Mouse (Mus musculus) kidney, adult 2 months (tissue): ENCODE measurements around the gene Lrfn3. TPM values are rescaled to one million over a fixed set of nuclear protein-coding genes. Genes with fewer than 3 reads are reported as not detected.

Source experiments
- DNase-seq: peaks from one replicate; pipeline ENCODE4 v3.0.0; 2021
- H3K27ac ChIP-seq: fragments of 200-500 bp; 2 replicates; pipeline ENCODE4 v1.5.1; 2012; ENCODE audit warnings: low read depth, low read length, control low read depth, inconsistent platforms; ENCODE audit not compliant: insufficient read depth
- H3K27me3 ChIP-seq: fragments of 200-500 bp; replicated peaks from 2 replicates; pipeline ENCODE4 v1.6.1; 2012; ENCODE audit warnings: mild to moderate bottlenecking, moderate library complexity, low read length, inconsistent platforms; ENCODE audit not compliant: control insufficient read depth, insufficient read depth
- H3K36me3 ChIP-seq: fragments of 200-500 bp; 2 replicates; pipeline ENCODE4 v1.6.1; 2012; ENCODE audit warnings: mild to moderate bottlenecking, moderate library complexity, low read length, inconsistent platforms; ENCODE audit not compliant: control insufficient read depth, insufficient read depth
- H3K4me1 ChIP-seq: fragments of 200-500 bp; 2 replicates; pipeline ENCODE4 v1.6.1; 2011; ENCODE audit warnings: low read length; ENCODE audit not compliant: control insufficient read depth, insufficient read depth
- H3K4me3 ChIP-seq: fragments of 200-500 bp; 2 replicates; pipeline ENCODE4 v1.5.1; 2011; ENCODE audit warnings: mild to moderate bottlenecking, low read depth, low read length, control low read depth; ENCODE audit not compliant: insufficient read depth
- CTCF ChIP-seq: fragments of 200-500 bp; conservative IDR thresholded peaks from 2 replicates; pipeline ENCODE4 v1.5.1; 2011; ENCODE audit warnings: low read depth, mild to moderate bottlenecking, control low read depth, low read length, moderate library complexity, mixed read lengths; ENCODE audit not compliant: insufficient read depth, insufficient read length
- POLR2A ChIP-seq: fragments of 200-500 bp; IDR thresholded peaks from one replicate; pipeline ENCODE4 v1.6.1; 2011; ENCODE audit warnings: low read depth, low read length, control low read depth
- WGBS: fragments of 180-500 bp; shearing (Covaris S2); methylation state at CpG from one replicate; pipeline ENCODE4 v1.1.7; 2018; 5-methylcytosine and 5-hydroxymethylcytosine counted together
- polyA plus RNA-seq: library from polyadenylated mRNA; depleted of rRNA; stranded (reverse); fragments of >200 nt; gene quantifications from 2 replicates; pipeline ENCODE4 v1.2.3, GENCODE M21; 2012

Gene Lrfn3
- polyA plus RNA-seq, 1 experiment: 9.6 TPM

- Histone ChIP-seq H3K4me1 (0 out of 2 replicates have a peak, but pooled peaks cover 2% of the 10 kb centered on the region), H3K27ac (no peak overlapping the region), H3K27me3 (no peaks in the 10 kb centered on the region), H3K4me3 (no peak overlapping the region), H3K36me3 (no peaks in the 10 kb centered on the region)
- peak; percentile 85 for DNase-seq
- WGBS: 11% methylated on average over 13 of the region's 13 CpGs
- no peak for TF ChIP-seq POLR2A
- TF ChIP-seq CTCF: peak; percentile 87
Observed at GRCm38 (mm10) chr7:30331887-30332286, 30.7 kb downstream of the Lrfn3 start.

GRCm38 (mm10) chr7:30328379-30328778 is 34.2 kb downstream of the Lrfn3 start:
- 56% methylated on average over 10 of the region's 10 CpGs for WGBS

GRCm38 (mm10) chr7:30327140-30327539 is 35.4 kb downstream of the Lrfn3 start:
- H3K27me3 ChIP-seq: no peaks in the 10 kb centered on the region
- peaks cover 8% of the 10 kb centered on the region; the same call in 1 of the 2 replicates for H3K4me1 ChIP-seq
- no peaks in the 10 kb centered on the region for H3K36me3 ChIP-seq
- peak; percentile 75 for DNase-seq
- H3K4me3 ChIP-seq: no peak overlapping the region
- 28% methylated on average over 15 of the region's 15 CpGs for WGBS
- no peak for TF ChIP-seq POLR2A
- no peak for TF ChIP-seq CTCF
- H3K27ac ChIP-seq: no peak overlapping the region

More at GRCm38 (mm10) chr7:30328379-30328778, 34.2 kb downstream of the Lrfn3 start:
- Histone ChIP-seq H3K27ac (no peak overlapping the region), H3K4me3 (no peak overlapping the region), H3K27me3 (no peaks in the 10 kb centered on the region), H3K36me3 (no peaks in the 10 kb centered on the region), H3K4me1 (0 out of 2 replicates have a peak, but pooled peaks cover 2% of the 10 kb centered on the region)
- TF ChIP-seq POLR2A: no peak
- TF ChIP-seq CTCF: no peak
- no peak for DNase-seq

- H3K27me3 ChIP-seq: no peaks in the 10 kb centered on the region
- TF ChIP-seq POLR2A: no peak
- TF ChIP-seq CTCF: no peak
- DNase-seq: no peak
- no peaks in the 10 kb centered on the region for H3K36me3 ChIP-seq
- H3K4me3 ChIP-seq: no peak overlapping the region
- peaks cover 8% of the 10 kb centered on the region; the same call in 1 of the 2 replicates for H3K4me1 ChIP-seq
- no peak overlapping the region for H3K27ac ChIP-seq
Observed at GRCm38 (mm10) chr7:30326427-30326826, 36.1 kb downstream of the Lrfn3 start.

GRCm38 (mm10) chr7:30325364-30325763 is 37.2 kb downstream of the Lrfn3 start:
- H3K36me3 ChIP-seq: no peaks in the 10 kb centered on the region
- no peaks in the 10 kb centered on the region for H3K27me3 ChIP-seq
- DNase-seq: peak; percentile 61
- TF ChIP-seq POLR2A (no peak), CTCF (peak; percentile 54)
- WGBS: 67% methylated on average over 2 of the region's 2 CpGs
- no peak overlapping the region for H3K27ac ChIP-seq
- H3K4me3 ChIP-seq: no peak overlapping the region
- H3K4me1 ChIP-seq: peaks cover 16% of the 10 kb centered on the region; the same call in 1 of the 2 replicates

GRCm38 (mm10) chr7:30324300-30324944 is 38.1 kb downstream of the Lrfn3 start:
- H3K27me3 ChIP-seq: no peaks in the 10 kb centered on the region
- H3K27ac ChIP-seq: no peak overlapping the region
- WGBS: 89% methylated on average over 5 of the region's 5 CpGs
- H3K4me1 ChIP-seq: peaks cover 18% of the 10 kb centered on the region; the same call in 1 of the 2 replicates
- TF ChIP-seq CTCF: no peak
- no peak for TF ChIP-seq POLR2A
- H3K36me3 ChIP-seq: no peaks in the 10 kb centered on the region
- H3K4me3 ChIP-seq: no peak overlapping the region
- no peak for DNase-seq

GRCm38 (mm10) chr7:30323795-30324194 is 38.8 kb downstream of the Lrfn3 start, which contains the start of gene Sdhaf1:
Gene Sdhaf1 (minus strand): TSS chr7:30323895.
- no peak for DNase-seq
- H3K36me3 ChIP-seq: no peaks in the 10 kb centered on the region
- H3K4me3 ChIP-seq: peak within 1 kb of the TSS; percentile 47; the same call in 1 of the 2 replicates
- no peaks in the 10 kb centered on the region for H3K27me3 ChIP-seq
- peaks cover 19% of the 10 kb centered on the region; the same call in 1 of the 2 replicates for H3K4me1 ChIP-seq
- WGBS: 81% methylated on average over 3 of the region's 3 CpGs
- TF ChIP-seq CTCF (no peak), POLR2A (no peak)
- H3K27ac ChIP-seq: peak within 1 kb of the TSS; percentile 92
